Mouse (Mus musculus) intestine, embryonic 14.5 days (tissue): ENCODE data around the gene Zfp600. TPM values are rescaled to one million over a fixed set of nuclear protein-coding genes. Genes with fewer than 3 reads are reported as not detected.
"Not testable (repeated sequence)": the region's sequence is repeated elsewhere in the genome, so short reads cannot be mapped to it uniquely, and the experiment has no call there.

ENCODE experiments used
- ATAC-seq: fragments of 200-750 bp; cut with Nextera tagmentation; replicated peaks from 2 replicates; pipeline ENCODE4 v1.8.0; 2017; ENCODE audit warnings: low read depth, moderate number of reproducible peaks, moderate TSS enrichment, moderate library complexity; ENCODE audit not compliant: low FRiP score, low TSS enrichment
- DNase-seq: peaks from one replicate; pipeline ENCODE4 v3.0.0-alpha.2; 2018; ENCODE audit warnings: low spot score
- H3K27ac ChIP-seq: fragments of 300-500 bp; sonication (generic); 2 replicates; pipeline ENCODE4 v1.5.1; 2014; ENCODE audit warnings: low read depth, mild to moderate bottlenecking, control low read depth
- H3K27me3 ChIP-seq: fragments of 300-500 bp; sonication (generic); replicated peaks from 2 replicates; pipeline ENCODE4 v1.6.1; 2014; ENCODE audit warnings: low read length, control low read depth; ENCODE audit not compliant: control insufficient read depth, insufficient read depth
- H3K36me3 ChIP-seq: fragments of 300-500 bp; sonication (generic); 2 replicates; pipeline ENCODE4 v1.6.1; 2014; ENCODE audit warnings: low read length, control low read depth; ENCODE audit not compliant: control insufficient read depth, insufficient read depth
- H3K4me1 ChIP-seq: fragments of 300-500 bp; sonication (generic); replicated peaks from 2 replicates; pipeline ENCODE4 v1.6.1; 2014; ENCODE audit warnings: low read length, control low read depth, mixed read lengths; ENCODE audit not compliant: control insufficient read depth, insufficient read depth
- H3K4me2 ChIP-seq: fragments of 300-500 bp; sonication (generic); 2 replicates; pipeline ENCODE4 v1.6.1; 2014; ENCODE audit warnings: low read length
- H3K4me3 ChIP-seq: fragments of 300-500 bp; sonication (generic); 2 replicates; pipeline ENCODE4 v1.5.1; 2014; ENCODE audit warnings: low read depth, low read length, control low read depth, mixed read lengths
- H3K9ac ChIP-seq: fragments of 300-500 bp; sonication (generic); 2 replicates; pipeline ENCODE4 v1.6.1; 2014; ENCODE audit warnings: mild to moderate bottlenecking, low read length
- H3K9me3 ChIP-seq: fragments of 300-500 bp; sonication (generic); 2 replicates; pipeline ENCODE4 v1.6.1; 2016; ENCODE audit warnings: low read length, control low read depth; ENCODE audit not compliant: control insufficient read depth
- WGBS: fragments of 180-500 bp; shearing (Covaris S2); extraction: QIAGEN DNeasy Blood & Tissue Kit; methylation state at CpG from one replicate; pipeline ENCODE4 v1.1.7; 2014; 5-methylcytosine and 5-hydroxymethylcytosine counted together
- polyA plus RNA-seq: library from polyadenylated mRNA; unstranded; fragments of >200 nt; fragmentation: Nextera tagmentation; extraction: Ambion mirVana; gene quantifications from 2 replicates; pipeline ENCODE4 v1.2.1, GENCODE M21; 2014

Gene Zfp600
- polyA plus RNA-seq, result not detected in 2 replicates

DNA sequence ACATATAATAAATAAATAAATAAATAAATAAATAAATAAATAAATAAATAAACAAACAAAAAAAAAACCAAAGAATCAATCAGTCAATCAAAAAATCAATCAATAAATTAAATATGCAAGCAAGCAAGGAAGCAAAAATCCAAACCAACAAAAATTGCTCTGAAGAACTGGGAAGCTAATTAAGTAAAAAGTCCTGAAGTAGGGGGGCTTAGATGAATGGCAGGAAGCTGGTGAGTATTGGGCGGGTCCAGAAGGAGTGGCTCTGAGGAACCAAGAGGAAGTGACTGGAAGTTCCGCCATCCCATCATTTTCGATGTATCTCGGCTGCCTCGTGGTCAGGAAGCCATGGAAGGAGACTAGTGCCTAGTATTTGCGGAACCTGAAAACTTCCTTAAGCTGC is at the start of gene Zfp600:
Gene Zfp600 (plus strand): TSS at position 301 of the 400 bp plus-strand sequence.
- not testable (repeated sequence) for H3K36me3 ChIP-seq, H3K27me3 ChIP-seq, H3K4me1 ChIP-seq, ATAC-seq, H3K4me2 ChIP-seq, DNase-seq, H3K9me3 ChIP-seq, H3K9ac ChIP-seq, H3K4me3 ChIP-seq, H3K27ac ChIP-seq
- no CpG with 5 or more reads among the region's 6 CpGs for WGBS

DNA sequence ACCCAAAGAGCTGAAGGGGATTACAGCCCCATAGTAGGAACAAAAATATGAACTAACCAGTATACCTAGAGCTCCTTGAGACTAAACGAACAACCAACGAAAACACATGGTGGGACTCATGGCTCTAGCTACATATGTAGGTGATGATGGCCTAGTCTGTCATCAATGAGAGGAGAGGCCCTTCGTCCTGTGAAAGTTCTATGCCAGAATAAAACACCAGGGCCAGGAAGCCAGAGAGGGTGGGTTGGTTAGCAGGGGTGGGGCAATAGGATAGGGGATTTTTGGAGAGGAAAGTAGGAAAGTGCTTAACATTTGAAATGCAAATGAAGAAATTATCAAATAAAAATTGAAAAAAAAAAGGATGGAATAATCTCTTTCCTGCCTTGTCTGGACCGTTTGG is 6.3 kb downstream of the Zfp600 start:
- H3K4me2 ChIP-seq, H3K27ac ChIP-seq, ATAC-seq, H3K9ac ChIP-seq, H3K9me3 ChIP-seq, H3K27me3 ChIP-seq, H3K4me3 ChIP-seq, H3K4me1 ChIP-seq, H3K36me3 ChIP-seq: not testable (repeated sequence)
- peak; percentile 45 for DNase-seq
- WGBS, result 66% methylated on average over 3 of the region's 4 CpGs

GRCm38 (mm10) chr4:146167202-146167832 is 10.7 kb downstream of the Zfp600 start:
- H3K36me3 ChIP-seq, DNase-seq, H3K4me1 ChIP-seq, H3K9me3 ChIP-seq, H3K4me3 ChIP-seq, H3K27me3 ChIP-seq, H3K9ac ChIP-seq, H3K4me2 ChIP-seq, H3K27ac ChIP-seq: not testable (repeated sequence)
- peak; percentile 61; the same call in 1 of the 2 replicates for ATAC-seq
- 79% methylated on average over 3 of the region's 3 CpGs for WGBS

GRCm38 (mm10) chr4:146167879-146168532 is 11.4 kb downstream of the Zfp600 start:
- 82% methylated on average over 10 of the region's 10 CpGs for WGBS
- not testable (repeated sequence) for H3K4me1 ChIP-seq, H3K4me3 ChIP-seq, H3K27ac ChIP-seq, H3K9ac ChIP-seq, H3K9me3 ChIP-seq, H3K27me3 ChIP-seq, H3K4me2 ChIP-seq, H3K36me3 ChIP-seq
- ATAC-seq (peak; percentile 57), DNase-seq (peak; percentile 37)

- ATAC-seq, result peak; percentile 81
- no CpG with 5 or more reads among the region's 2 CpGs for WGBS
- H3K36me3 ChIP-seq, DNase-seq, H3K27ac ChIP-seq, H3K27me3 ChIP-seq, H3K9ac ChIP-seq, H3K4me1 ChIP-seq, H3K4me2 ChIP-seq, H3K4me3 ChIP-seq: not testable (repeated sequence)
- peaks cover 13% of the 10 kb centered on the region for H3K9me3 ChIP-seq
These were observed 12.1 kb downstream of the Zfp600 start for GRCm38 (mm10) chr4:146168730-146169215.

GRCm38 (mm10) chr4:146173378-146174226 is 17.0 kb downstream of the Zfp600 start:
- not testable (repeated sequence) for H3K27me3 ChIP-seq, H3K4me3 ChIP-seq, H3K9me3 ChIP-seq, H3K4me1 ChIP-seq, H3K4me2 ChIP-seq, H3K27ac ChIP-seq, H3K36me3 ChIP-seq, H3K9ac ChIP-seq
- ATAC-seq (peak; percentile 53; the same call in 1 of the 2 replicates), DNase-seq (peak; percentile 50)
- 58% methylated on average over 3 of the region's 4 CpGs for WGBS

GRCm38 (mm10) chr4:146204357-146204756 is 47.7 kb downstream of the Zfp600 start:
- not testable (repeated sequence) for H3K4me3 ChIP-seq, H3K4me2 ChIP-seq, ATAC-seq, H3K9me3 ChIP-seq, H3K36me3 ChIP-seq, H3K27ac ChIP-seq, H3K4me1 ChIP-seq, DNase-seq, H3K27me3 ChIP-seq, H3K9ac ChIP-seq
- whole genome bisulfite sequencing, result 83% methylated on average over 2 of the region's 2 CpGs

GRCm38 (mm10) chr4:146239252-146240244 is 82.9 kb downstream of the Zfp600 start:
- H3K4me1 ChIP-seq, H3K9ac ChIP-seq, DNase-seq, H3K4me2 ChIP-seq, H3K9me3 ChIP-seq, H3K27ac ChIP-seq, H3K27me3 ChIP-seq, H3K4me3 ChIP-seq, H3K36me3 ChIP-seq: not testable (repeated sequence)
- 2% methylated on average over 18 of the region's 113 CpGs for WGBS
- ATAC-seq, result peak; percentile 99
